Mouse (Mus musculus) gastrocnemius, adult 18-20 months (tissue): ENCODE data around the gene Tmem52b. TPM values are rescaled to one million over a fixed set of nuclear protein-coding genes. Genes with fewer than 3 reads are reported as not detected.

Experiments
- total RNA-seq, 2 experiments: library from RNA; stranded (reverse); gene quantifications; 2 replicates each; pipeline ENCODE4 v1.2.3; 2021

Gene Tmem52b
- total RNA-seq, 2 experiments from 2014 or later: not detected

Other genes starting within 250 kb of the Tmem52b start
- under 1 TPM in 1 of 2 experiments, not detected in 1; 0.12 TPM for gene Cd69, start 237.1 kb upstream of the Tmem52b start, total RNA-seq
- gene 4922502D21Rik, start 180.8 kb upstream of the Tmem52b start, total RNA-seq: not detected
- gene Clec12a, start 169.9 kb upstream of the Tmem52b start, total RNA-seq: under 1 TPM; 0.16 to 0.17 TPM
- not detected for gene Clec12b, start 126.7 kb upstream of the Tmem52b start, total RNA-seq
- not detected for gene Clec1b, start 115.3 kb upstream of the Tmem52b start, total RNA-seq
- gene Clec9a, start 103.7 kb upstream of the Tmem52b start, total RNA-seq: not detected
- gene Clec1a, start 60.6 kb upstream of the Tmem52b start, total RNA-seq: 1 to 10 TPM; 1.6 to 1.8 TPM
- under 1 TPM in 1 of 2 experiments, not detected in 1; 0.31 TPM for gene Olr1, start 5.4 kb upstream of the Tmem52b start, total RNA-seq
- 100 to 1,000 TPM in 1 of 2 experiments, 10 to 100 TPM in 1; 61.3 to 105 TPM for gene Gabarapl1, start 20.6 kb downstream of the Tmem52b start, total RNA-seq
- not detected for gene Klre1, start 65.3 kb downstream of the Tmem52b start, total RNA-seq
- not detected for gene Klrd1, start 79.2 kb downstream of the Tmem52b start, total RNA-seq
- not detected for gene Klrk1, start 111.3 kb downstream of the Tmem52b start, total RNA-seq
- gene Klrc3, start 130.8 kb downstream of the Tmem52b start, total RNA-seq: not detected
- gene Klrc2, start 148.1 kb downstream of the Tmem52b start, total RNA-seq: not detected
- gene Klrc1, start 166.4 kb downstream of the Tmem52b start, total RNA-seq: not detected
- gene Klri1, start 204.6 kb downstream of the Tmem52b start, total RNA-seq: not detected
- gene Klri2, start 227.9 kb downstream of the Tmem52b start, total RNA-seq: not detected